Mouse (Mus musculus) midbrain, postnatal 0 days (tissue): ENCODE results near the gene App. TPM values are rescaled to one million over a fixed set of nuclear protein-coding genes. Genes with fewer than 3 reads are reported as not detected.

Experiments used
- ATAC-seq: fragments of 200-750 bp; cut with Nextera tagmentation; 2 replicates; pipeline ENCODE4 v1.8.0; 2017; ENCODE audit warnings: moderate number of reproducible peaks, mild to moderate bottlenecking, moderate TSS enrichment, moderate library complexity; ENCODE audit not compliant: low FRiP score
- DNase-seq: peaks from one replicate; pipeline ENCODE4 v3.0.0-alpha.2; 2015; ENCODE audit warnings: low spot score
- H3K27ac ChIP-seq: fragments of 300-500 bp; sonication (generic); 2 replicates; pipeline ENCODE4 v1.5.1; 2014; ENCODE audit warnings: low read depth, mild to moderate bottlenecking, low read length, mixed read lengths
- H3K27me3 ChIP-seq: fragments of 300-500 bp; sonication (generic); 2 replicates; pipeline ENCODE4 v1.6.1; 2014; ENCODE audit warnings: low read length, control low read depth, mixed read lengths; ENCODE audit not compliant: insufficient read depth
- H3K36me3 ChIP-seq: fragments of 300-500 bp; sonication (generic); 2 replicates; pipeline ENCODE4 v1.6.1; 2014; ENCODE audit warnings: low read length, control low read depth, mixed read lengths; ENCODE audit not compliant: insufficient read depth
- H3K4me1 ChIP-seq: fragments of 300-500 bp; sonication (generic); 2 replicates; pipeline ENCODE4 v1.6.1; 2014; ENCODE audit warnings: mild to moderate bottlenecking, control low read depth, antibody characterized with exemption, low read length, mixed read lengths; ENCODE audit not compliant: insufficient read depth
- H3K4me2 ChIP-seq: fragments of 300-500 bp; sonication (generic); 2 replicates; pipeline ENCODE4 v1.6.1; 2014; ENCODE audit warnings: low read depth, mild to moderate bottlenecking, low read length, mixed read lengths; ENCODE audit not compliant: poor library complexity, severe bottlenecking
- H3K4me3 ChIP-seq: fragments of 300-500 bp; sonication (generic); 2 replicates; pipeline ENCODE4 v1.5.1; 2014; ENCODE audit warnings: low read depth, mild to moderate bottlenecking, low read length, moderate library complexity
- H3K9ac ChIP-seq: fragments of 300-500 bp; sonication (generic); replicated peaks from 2 replicates; pipeline ENCODE4 v1.6.1; 2014; ENCODE audit warnings: mild to moderate bottlenecking, low read length, moderate library complexity, mixed read lengths; ENCODE audit not compliant: poor library complexity, severe bottlenecking
- H3K9me3 ChIP-seq: fragments of 300-500 bp; sonication (generic); 2 replicates; pipeline ENCODE4 v1.6.1; 2016; ENCODE audit warnings: low read length, control low read depth
- CTCF ChIP-seq: IDR thresholded peaks from 2 replicates; pipeline ENCODE4 v1.5.1; 2016; ENCODE audit warnings: antibody characterized with exemption, mild to moderate bottlenecking
- WGBS: fragments of 180-500 bp; shearing (Covaris S2); extraction: QIAGEN DNeasy Blood & Tissue Kit; methylation state at CpG from one replicate; pipeline ENCODE4 v1.1.7; 2014; 5-methylcytosine and 5-hydroxymethylcytosine counted together
- polyA plus RNA-seq: library from polyadenylated mRNA; unstranded; fragments of >200 nt; fragmentation: Nextera tagmentation; extraction: Ambion mirVana; gene quantifications from 2 replicates; pipeline ENCODE4 v1.2.1, GENCODE M21; 2015
- total RNA-seq: library from RNA; depleted of rRNA; stranded (reverse); fragments of >200 nt; gene quantifications from 2 replicates; pipeline ENCODE4 v1.2.3, GENCODE M21; 2014

App gene
- total and polyA plus RNA-seq, 2 experiments from 2014 or later = 511 to 597 TPM

DNA sequence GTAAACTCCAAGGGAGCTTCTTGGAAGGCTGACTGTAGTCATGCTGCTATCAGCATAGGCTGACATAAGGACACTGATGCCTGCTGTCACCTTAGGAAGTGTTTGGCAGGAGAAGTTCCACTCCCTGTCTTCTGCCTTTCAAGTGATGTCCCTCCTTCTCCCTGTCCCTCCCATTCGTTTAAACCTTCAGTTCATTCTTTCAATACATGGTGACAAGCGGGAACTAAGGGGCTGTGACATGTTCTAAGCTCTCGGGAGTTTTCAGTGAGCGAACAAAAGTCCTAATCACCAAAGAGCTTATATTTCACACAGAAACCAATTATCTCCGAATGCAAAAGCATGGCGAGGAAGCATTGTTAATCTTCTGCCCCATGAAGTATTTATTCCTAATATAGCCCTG, 77.2 kb downstream of the App start:
- Histone ChIP-seq H3K4me1 (peaks cover 11% of the 10 kb centered on the region), H3K4me2 (no peak overlapping the region), H3K9ac (no peak overlapping the region), H3K4me3 (no peak overlapping the region), H3K9me3 (no peaks in the 10 kb centered on the region), H3K27ac (no peak overlapping the region), H3K27me3 (no peaks in the 10 kb centered on the region), H3K36me3 (no peaks in the 10 kb centered on the region)
- no peak for TF ChIP-seq CTCF
- WGBS = 22% methylated on average over 6 of the region's 6 CpGs
- ATAC-seq (peak; percentile 20; the same call in 1 of the 2 replicates), DNase-seq (peak; percentile 56)

GRCm38 (mm10) chr16:85095923-85096322, 77.6 kb downstream of the App start:
- no peak for ATAC-seq
- H3K27me3 ChIP-seq = no peaks in the 10 kb centered on the region
- no peak overlapping the region for H3K4me3 ChIP-seq
- H3K9me3 ChIP-seq = no peaks in the 10 kb centered on the region
- no peak overlapping the region for H3K27ac ChIP-seq
- TF ChIP-seq CTCF = no peak
- 85% methylated on average over 2 of the region's 2 CpGs for WGBS
- H3K4me1 ChIP-seq = peaks cover 11% of the 10 kb centered on the region
- no peaks in the 10 kb centered on the region for H3K36me3 ChIP-seq
- no peak overlapping the region for H3K4me2 ChIP-seq
- no peak for DNase-seq
- H3K9ac ChIP-seq = no peak overlapping the region

- no peak overlapping the region for H3K27ac ChIP-seq
- no peak for TF ChIP-seq CTCF
- no peaks in the 10 kb centered on the region for H3K9me3 ChIP-seq
- no peak overlapping the region for H3K4me3 ChIP-seq
- H3K36me3 ChIP-seq = no peaks in the 10 kb centered on the region
- peaks cover 12% of the 10 kb centered on the region for H3K4me1 ChIP-seq
- peak; percentile 70 for DNase-seq
- ATAC-seq = no peak
- H3K27me3 ChIP-seq = no peaks in the 10 kb centered on the region
- H3K9ac ChIP-seq = no peak overlapping the region
- H3K4me2 ChIP-seq = no peak overlapping the region
- 20% methylated on average over 9 of the region's 9 CpGs for WGBS
Measured at GRCm38 (mm10) chr16:85092644-85093091, 80.9 kb downstream of the App start.

- DNase-seq (no peak), ATAC-seq (no peak)
- no peak overlapping the region for H3K4me3 ChIP-seq
- H3K36me3 ChIP-seq = no peaks in the 10 kb centered on the region
- H3K4me1 ChIP-seq = peaks cover 17% of the 10 kb centered on the region
- WGBS = 38% methylated on average over 1 of the region's 1 CpGs
- H3K4me2 ChIP-seq = no peak overlapping the region
- H3K27me3 ChIP-seq = no peaks in the 10 kb centered on the region
- no peaks in the 10 kb centered on the region for H3K9me3 ChIP-seq
- TF ChIP-seq CTCF = no peak
- H3K9ac ChIP-seq = no peak overlapping the region
- no peak overlapping the region for H3K27ac ChIP-seq
Measured at GRCm38 (mm10) chr16:85092183-85092582, 81.4 kb downstream of the App start.

- no peaks in the 10 kb centered on the region for H3K36me3 ChIP-seq
- no peak overlapping the region for H3K27ac ChIP-seq
- peaks cover 17% of the 10 kb centered on the region for H3K4me1 ChIP-seq
Measured at GRCm38 (mm10) chr16:85090992-85091391, 82.6 kb downstream of the App start.

GRCm38 (mm10) chr16:85088126-85088525, 85.4 kb downstream of the App start:
- H3K27ac ChIP-seq = no peak overlapping the region
- H3K4me1 ChIP-seq = peaks cover 17% of the 10 kb centered on the region
- DNase-seq = peak; percentile 42
- TF ChIP-seq CTCF = no peak
- no peak overlapping the region for H3K4me2 ChIP-seq
- no peak overlapping the region for H3K4me3 ChIP-seq
- no peaks in the 10 kb centered on the region for H3K9me3 ChIP-seq
- 59% methylated on average over 10 of the region's 10 CpGs for WGBS
- H3K27me3 ChIP-seq = no peaks in the 10 kb centered on the region
- H3K9ac ChIP-seq = no peak overlapping the region
- ATAC-seq = no peak
- no peaks in the 10 kb centered on the region for H3K36me3 ChIP-seq

More at GRCm38 (mm10) chr16:85090992-85091391, 82.6 kb downstream of the App start:
- Histone ChIP-seq H3K9ac (no peak overlapping the region), H3K4me3 (no peak overlapping the region), H3K27me3 (no peaks in the 10 kb centered on the region), H3K4me2 (no peak overlapping the region), H3K9me3 (no peaks in the 10 kb centered on the region)
- DNase-seq = no peak
- 74% methylated on average over 14 of the region's 14 CpGs for WGBS
- ATAC-seq = no peak
- no peak for TF ChIP-seq CTCF
